Mouse (Mus musculus) cortical plate, adult 2 months (tissue): ENCODE measurements at regions not wholly inside any gene's neighbourhood (a gene's known extent, or its start where the extent isn't known, plus 50 kb on each side); places are given as distances from the start of the nearest gene placed in this dataset.

Experiments used
- CTCF ChIP-seq: fragments of 200-500 bp; IDR thresholded peaks from 2 replicates; pipeline ENCODE4 v1.5.1; 2011; ENCODE audit warnings: mild to moderate bottlenecking, control low read depth, low read length; ENCODE audit not compliant: insufficient read depth; ENCODE audit errors: extremely low read depth
- POLR2A ChIP-seq: fragments of 200-500 bp; IDR thresholded peaks from 2 replicates; pipeline ENCODE4 v1.6.1; 2011; ENCODE audit warnings: mild to moderate bottlenecking, low read length, control low read depth; ENCODE audit not compliant: insufficient read depth; ENCODE audit errors: extremely low read depth

DNA sequence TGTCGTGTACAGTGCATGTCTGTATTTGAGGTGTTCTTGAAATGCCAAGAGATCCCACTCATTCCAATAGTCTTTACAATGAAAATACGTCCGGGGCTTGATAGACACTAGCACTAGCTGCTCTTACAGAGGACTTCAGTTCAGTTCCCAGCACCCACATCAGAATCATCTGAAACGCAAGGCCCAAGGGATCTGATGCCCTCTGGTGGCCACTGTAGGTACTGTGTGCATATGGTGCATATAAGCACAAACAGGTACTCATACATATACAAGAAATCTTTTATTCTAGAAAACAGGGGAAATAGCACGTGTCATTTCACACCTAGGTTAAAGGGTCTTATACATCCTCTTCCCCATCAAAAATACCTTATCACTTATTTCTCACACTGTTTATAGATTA, 513.5 kb downstream of the Efnb2 start:
- no peak for TF ChIP-seq CTCF
- TF ChIP-seq POLR2A: no peak
